Mouse (Mus musculus) embryonic fibroblast, embryonic 13.5 days (primary cell): ENCODE data around the gene Phldb2.

ENCODE experiments used
- CTCF ChIP-seq: IDR thresholded peaks from 2 replicates; pipeline ENCODE4 v1.5.1; 2011; ENCODE audit warnings: mild to moderate bottlenecking, control low read depth, low read length, moderate library complexity, borderline replicate concordance; ENCODE audit not compliant: insufficient read depth
- POLR2A ChIP-seq: IDR thresholded peaks from 2 replicates; pipeline ENCODE4 v1.6.1; 2011; ENCODE audit warnings: low read depth, mild to moderate bottlenecking, control low read depth, low read length, moderate library complexity

DNA sequence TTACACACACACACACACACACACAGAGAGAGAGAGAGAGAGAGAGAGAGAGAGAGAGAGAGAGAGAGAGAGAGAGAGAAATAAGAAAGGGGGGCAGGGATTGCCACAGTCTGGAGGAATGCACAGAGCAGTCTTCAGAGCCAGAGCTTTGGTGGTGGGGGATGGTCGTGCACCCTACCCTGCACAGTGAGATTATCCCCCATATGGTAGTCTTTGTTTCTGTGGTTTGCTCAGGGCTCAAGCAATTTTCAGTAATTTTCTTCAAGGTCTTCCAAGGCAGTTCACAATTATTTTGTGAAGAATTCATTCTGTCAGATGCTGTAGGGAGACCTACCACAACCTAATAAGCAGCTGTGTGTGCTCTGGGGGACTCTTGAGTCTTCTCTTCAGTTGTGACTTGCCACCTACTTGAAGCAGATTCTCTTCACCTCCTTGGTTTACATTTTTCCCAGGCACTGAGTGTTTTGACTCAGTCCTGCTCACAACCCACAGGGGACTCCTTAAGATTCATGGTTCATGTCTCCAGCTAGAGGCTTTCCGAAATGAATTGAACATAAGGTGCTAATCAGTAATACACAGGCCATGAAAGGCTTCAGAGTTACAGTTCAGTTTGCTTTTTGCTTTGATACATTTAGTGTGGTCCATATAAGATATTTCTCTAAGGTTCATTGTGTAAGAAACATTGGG is 18.5 kb downstream of the Phldb2 start:
- TF ChIP-seq POLR2A: no peak
- TF ChIP-seq CTCF: no peak
